Mouse (Mus musculus): ENCODE results near the gene Ube2q2. TPM values are rescaled to one million over a fixed set of nuclear protein-coding genes. Genes with fewer than 3 reads are reported as not detected.
"Not testable (repeated sequence)": the region's sequence is repeated elsewhere in the genome, so short reads cannot be mapped to it uniquely, and the experiment has no call there.

The Ube2q2 gene
- total RNA-seq, 2 experiments from 2014 or later = 40.4 to 45.1 TPM

GRCm38 (mm10) chr9:55236235-55237165 lies 87.8 kb downstream of the Ube2q2 start:
- no peak for DNase-seq (ENCODE audit: low spot score in 2 of 2)

- no peak for DNase-seq (ENCODE audit: low spot score in 2 of 2)
Observed at GRCm38 (mm10) chr9:55240852-55241251, 92.2 kb downstream of the Ube2q2 start.

- DNase-seq (ENCODE audit: low spot score in 2 of 2) = no peak
Observed at GRCm38 (mm10) chr9:55241863-55242685, 93.4 kb downstream of the Ube2q2 start.

GRCm38 (mm10) chr9:55243280-55243679 lies 94.6 kb downstream of the Ube2q2 start:
- no peak for DNase-seq (ENCODE audit: low spot score in 2 of 2)

GRCm38 (mm10) chr9:55244079-55244478 lies 95.4 kb downstream of the Ube2q2 start:
- no peak for DNase-seq (ENCODE audit: low spot score in 2 of 2)

- not testable (repeated sequence) for DNase-seq (ENCODE audit: low spot score in 2 of 2)
Observed at GRCm38 (mm10) chr9:55245057-55245750, 96.5 kb downstream of the Ube2q2 start.

- no peak for DNase-seq (ENCODE audit: low spot score in 2 of 2)
Observed at GRCm38 (mm10) chr9:55246440-55246839, 97.8 kb downstream of the Ube2q2 start.

GRCm38 (mm10) chr9:55246918-55247317 lies 98.3 kb downstream of the Ube2q2 start:
- DNase-seq (ENCODE audit: low spot score in 2 of 2) = no peak

- DNase-seq (ENCODE audit: low spot score in 2 of 2) = no peak
Observed at GRCm38 (mm10) chr9:55248465-55248864, 99.8 kb downstream of the Ube2q2 start.

GRCm38 (mm10) chr9:55250595-55251247 lies 102.1 kb downstream of the Ube2q2 start:
- no peak for DNase-seq (ENCODE audit: low spot score in 2 of 2)

GRCm38 (mm10) chr9:55252097-55252496 lies 103.4 kb downstream of the Ube2q2 start:
- DNase-seq (ENCODE audit: low spot score in 2 of 2) = not testable (repeated sequence)

GRCm38 (mm10) chr9:55253849-55254248 lies 105.2 kb downstream of the Ube2q2 start:
- DNase-seq (ENCODE audit: low spot score in 2 of 2) = no peak

- DNase-seq (ENCODE audit: low spot score in 2 of 2) = no peak
Observed at GRCm38 (mm10) chr9:55255056-55255455, 106.4 kb downstream of the Ube2q2 start.

GRCm38 (mm10) chr9:55255604-55256003 lies 107.0 kb downstream of the Ube2q2 start:
- DNase-seq (ENCODE audit: low spot score in 2 of 2) = no peak

- no peak for DNase-seq (ENCODE audit: low spot score in 2 of 2)
Observed at GRCm38 (mm10) chr9:55257105-55257504, 108.5 kb downstream of the Ube2q2 start.

Other genes starting within 250 kb of the Ube2q2 start
- 1 to 10 TPM; 5.7 to 6.3 TPM for gene Hykk, start 231.6 kb upstream of the Ube2q2 start, total RNA-seq (2021)
- gene Psma4, start 198.1 kb upstream of the Ube2q2 start, total RNA-seq (2021) = 100 to 1,000 TPM; 187 to 197 TPM
- gene AY074887, start 197.9 kb upstream of the Ube2q2 start, total RNA-seq (2021) = under 1 TPM in 1 of 2 experiments, not detected in 1; 0.53 TPM
- 1 to 10 TPM; 2.4 to 3.5 TPM for gene Chrna5, start 168.0 kb upstream of the Ube2q2 start, total RNA-seq (2021)
- 10 to 100 TPM; 16.1 to 21.0 TPM for gene Chrna3, start 122.3 kb upstream of the Ube2q2 start, total RNA-seq (2021)
- 10 to 100 TPM in 1 of 2 experiments, 1 to 10 TPM in 1; 7.9 to 11.5 TPM for gene Chrnb4, start 100.1 kb upstream of the Ube2q2 start, total RNA-seq (2021)
- 10 to 100 TPM; 32.6 to 34.8 TPM for gene Fbxo22, start 60.1 kb downstream of the Ube2q2 start, total RNA-seq (2021)
- gene Nrg4, start 178.0 kb downstream of the Ube2q2 start, total RNA-seq (2021) = 1 to 10 TPM; 4.0 to 5.4 TPM
- 1 to 10 TPM; 1.7 TPM for gene Tmem266, start 178.1 kb downstream of the Ube2q2 start, total RNA-seq (2021)

Measured in adrenal gland, postnatal 4 days (tissue).